Mouse (Mus musculus): ENCODE results near the gene Pef1. TPM values are rescaled to one million over a fixed set of nuclear protein-coding genes. Genes with fewer than 3 reads are reported as not detected.

Pef1 gene
- 129 and 139 TPM in 2 replicates for polyA plus RNA-seq (2012; rRNA removed)

GRCm38 (mm10) chr4:130102111-130102651, at the start of gene Pef1:
TSS of gene Pef1 (plus strand) at chr4:130102558.
- Histone ChIP-seq H3K4me3 (ENCODE audit: insufficient read depth, low read depth, low read length) (no peak within 1 kb of the TSS), H3K27ac (ENCODE audit: insufficient read depth, low read depth, low read length) (no peak within 1 kb of the TSS), H3K27me3 (replicated peaks; ENCODE audit: control insufficient read depth, insufficient read depth, low read length) (no peaks in the 10 kb centered on the region), H3K36me3 (ENCODE audit: control insufficient read depth, insufficient read depth, low read length) (no peaks in the 10 kb centered on the region), H3K4me1 (ENCODE audit: control insufficient read depth, insufficient read depth, low read length) (peaks cover 20% of the 10 kb centered on the region; the same call in 1 of the 2 replicates)
- WGBS: 22% methylated on average over 6 of the region's 6 CpGs
- no peak for DNase-seq
- no peak for TF ChIP-seq POLR2A (IDR thresholded peaks at IDR 0.05; ENCODE audit: low read depth, low read length)
- no peak for TF ChIP-seq CTCF (conservative IDR thresholded peaks at IDR 0.05; ENCODE audit: insufficient read depth, insufficient read length, low read depth, low read length)

GRCm38 (mm10) chr4:130053111-130053510, 49.2 kb upstream of the Pef1 start:
- no peak for TF ChIP-seq CTCF (conservative IDR thresholded peaks at IDR 0.05; ENCODE audit: insufficient read depth, insufficient read length, low read depth, low read length)
- TF ChIP-seq POLR2A (IDR thresholded peaks at IDR 0.05; ENCODE audit: low read depth, low read length): no peak
- DNase-seq: no peak
- WGBS: 84% methylated on average over 9 of the region's 9 CpGs

GRCm38 (mm10) chr4:130054727-130055126, 47.6 kb upstream of the Pef1 start:
- no peak for DNase-seq
- no peak overlapping the region for H3K27ac ChIP-seq (ENCODE audit: insufficient read depth, low read depth, low read length)
- H3K36me3 ChIP-seq (ENCODE audit: control insufficient read depth, insufficient read depth, low read length): no peaks in the 10 kb centered on the region
- TF ChIP-seq POLR2A (IDR thresholded peaks at IDR 0.05; ENCODE audit: low read depth, low read length) (no peak), CTCF (conservative IDR thresholded peaks at IDR 0.05; ENCODE audit: insufficient read depth, insufficient read length, low read depth, low read length) (no peak)
- no peaks in the 10 kb centered on the region for H3K27me3 ChIP-seq (replicated peaks; ENCODE audit: control insufficient read depth, insufficient read depth, low read length)
- H3K4me3 ChIP-seq (ENCODE audit: insufficient read depth, low read depth, low read length): no peak overlapping the region
- H3K4me1 ChIP-seq (ENCODE audit: control insufficient read depth, insufficient read depth, low read length): 0 out of 2 replicates have a peak, but pooled peaks cover 3% of the 10 kb centered on the region
- WGBS: 29% methylated on average over 1 of the region's 1 CpGs

More at GRCm38 (mm10) chr4:130053111-130053510, 49.2 kb upstream of the Pef1 start:
- no peaks in the 10 kb centered on the region for H3K27me3 ChIP-seq (replicated peaks; ENCODE audit: control insufficient read depth, insufficient read depth, low read length)
- no peaks in the 10 kb centered on the region for H3K36me3 ChIP-seq (ENCODE audit: control insufficient read depth, insufficient read depth, low read length)
- H3K27ac ChIP-seq (ENCODE audit: insufficient read depth, low read depth, low read length): no peak overlapping the region
- 0 out of 2 replicates have a peak, but pooled peaks cover 3% of the 10 kb centered on the region for H3K4me1 ChIP-seq (ENCODE audit: control insufficient read depth, insufficient read depth, low read length)
- no peak overlapping the region for H3K4me3 ChIP-seq (ENCODE audit: insufficient read depth, low read depth, low read length)

- 73% methylated on average over 14 of the region's 14 CpGs for WGBS
- H3K4me3 ChIP-seq (ENCODE audit: insufficient read depth, low read depth, low read length): no peak overlapping the region
- TF ChIP-seq POLR2A (IDR thresholded peaks at IDR 0.05; ENCODE audit: low read depth, low read length) (no peak), CTCF (conservative IDR thresholded peaks at IDR 0.05; ENCODE audit: insufficient read depth, insufficient read length, low read depth, low read length) (no peak)
- H3K27me3 ChIP-seq (replicated peaks; ENCODE audit: control insufficient read depth, insufficient read depth, low read length): no peaks in the 10 kb centered on the region
- 0 out of 2 replicates have a peak, but pooled peaks cover 3% of the 10 kb centered on the region for H3K4me1 ChIP-seq (ENCODE audit: control insufficient read depth, insufficient read depth, low read length)
- no peak overlapping the region for H3K27ac ChIP-seq (ENCODE audit: insufficient read depth, low read depth, low read length)
- DNase-seq: peak; percentile 65
- H3K36me3 ChIP-seq (ENCODE audit: control insufficient read depth, insufficient read depth, low read length): no peaks in the 10 kb centered on the region
These were observed 47.0 kb upstream of the Pef1 start for GRCm38 (mm10) chr4:130055160-130056010.

- 0 out of 2 replicates have a peak, but pooled peaks cover 3% of the 10 kb centered on the region for H3K4me1 ChIP-seq (ENCODE audit: control insufficient read depth, insufficient read depth, low read length)
- no peak for DNase-seq
- no peak for TF ChIP-seq CTCF (conservative IDR thresholded peaks at IDR 0.05; ENCODE audit: insufficient read depth, insufficient read length, low read depth, low read length)
- TF ChIP-seq POLR2A (IDR thresholded peaks at IDR 0.05; ENCODE audit: low read depth, low read length): no peak
- no peak overlapping the region for H3K27ac ChIP-seq (ENCODE audit: insufficient read depth, low read depth, low read length)
- no peaks in the 10 kb centered on the region for H3K27me3 ChIP-seq (replicated peaks; ENCODE audit: control insufficient read depth, insufficient read depth, low read length)
- 93% methylated on average over 3 of the region's 3 CpGs for WGBS
- no peaks in the 10 kb centered on the region for H3K36me3 ChIP-seq (ENCODE audit: control insufficient read depth, insufficient read depth, low read length)
- no peak overlapping the region for H3K4me3 ChIP-seq (ENCODE audit: insufficient read depth, low read depth, low read length)
These were observed 46.4 kb upstream of the Pef1 start for GRCm38 (mm10) chr4:130056011-130056322.

- Histone ChIP-seq H3K27me3 (replicated peaks; ENCODE audit: control insufficient read depth, insufficient read depth, low read length) (no peaks in the 10 kb centered on the region), H3K4me1 (ENCODE audit: control insufficient read depth, insufficient read depth, low read length) (0 out of 2 replicates have a peak, but pooled peaks cover 3% of the 10 kb centered on the region), H3K4me3 (ENCODE audit: insufficient read depth, low read depth, low read length) (no peak overlapping the region), H3K36me3 (ENCODE audit: control insufficient read depth, insufficient read depth, low read length) (no peaks in the 10 kb centered on the region), H3K27ac (ENCODE audit: insufficient read depth, low read depth, low read length) (no peak overlapping the region)
- WGBS: 73% methylated on average over 3 of the region's 3 CpGs
- peak; percentile 49 for DNase-seq
- TF ChIP-seq CTCF (conservative IDR thresholded peaks at IDR 0.05; ENCODE audit: insufficient read depth, insufficient read length, low read depth, low read length) (no peak), POLR2A (IDR thresholded peaks at IDR 0.05; ENCODE audit: low read depth, low read length) (no peak)
These were observed 45.9 kb upstream of the Pef1 start for GRCm38 (mm10) chr4:130056471-130056870.

GRCm38 (mm10) chr4:130060937-130061336, 41.4 kb upstream of the Pef1 start:
- Histone ChIP-seq H3K4me1 (ENCODE audit: control insufficient read depth, insufficient read depth, low read length) (peaks cover 7% of the 10 kb centered on the region), H3K27me3 (replicated peaks; ENCODE audit: control insufficient read depth, insufficient read depth, low read length) (no peaks in the 10 kb centered on the region), H3K36me3 (ENCODE audit: control insufficient read depth, insufficient read depth, low read length) (no peaks in the 10 kb centered on the region), H3K27ac (ENCODE audit: insufficient read depth, low read depth, low read length) (no peak overlapping the region), H3K4me3 (ENCODE audit: insufficient read depth, low read depth, low read length) (no peak overlapping the region)
- no peak for DNase-seq
- TF ChIP-seq CTCF (conservative IDR thresholded peaks at IDR 0.05; ENCODE audit: insufficient read depth, insufficient read length, low read depth, low read length) (no peak), POLR2A (IDR thresholded peaks at IDR 0.05; ENCODE audit: low read depth, low read length) (no peak)
